Mouse (Mus musculus) megakaryocyte-erythroid progenitor cell, adult 5-6 weeks (primary cell): ENCODE data around the gene Cadm4. TPM values are rescaled to one million over a fixed set of nuclear protein-coding genes. Genes with fewer than 3 reads are reported as not detected.

ENCODE experiments used
- ATAC-seq: replicated peaks from 2 replicates; pipeline ENCODE4 v1.8.0; 2016; ENCODE audit warnings: mild to moderate bottlenecking, inconsistent platforms; ENCODE audit not compliant: severe bottlenecking, poor library complexity, low FRiP score, low TSS enrichment
- total RNA-seq, 2 experiments: library from RNA; stranded (forward) in 1 of 2; stranded (reverse) in 1 of 2; fragments of 200-1000, 215-1000 nt in 1 of 2; fragments of >200 nt in 1 of 2; fragmentation: Nextera tagmentation in 1 of 2; gene quantifications; 2 replicates each; pipeline ENCODE4 v1.2.3; 2014 to 2017

Cadm4 gene
- total RNA-seq, 2 experiments from 2014 or later = not detected

DNA sequence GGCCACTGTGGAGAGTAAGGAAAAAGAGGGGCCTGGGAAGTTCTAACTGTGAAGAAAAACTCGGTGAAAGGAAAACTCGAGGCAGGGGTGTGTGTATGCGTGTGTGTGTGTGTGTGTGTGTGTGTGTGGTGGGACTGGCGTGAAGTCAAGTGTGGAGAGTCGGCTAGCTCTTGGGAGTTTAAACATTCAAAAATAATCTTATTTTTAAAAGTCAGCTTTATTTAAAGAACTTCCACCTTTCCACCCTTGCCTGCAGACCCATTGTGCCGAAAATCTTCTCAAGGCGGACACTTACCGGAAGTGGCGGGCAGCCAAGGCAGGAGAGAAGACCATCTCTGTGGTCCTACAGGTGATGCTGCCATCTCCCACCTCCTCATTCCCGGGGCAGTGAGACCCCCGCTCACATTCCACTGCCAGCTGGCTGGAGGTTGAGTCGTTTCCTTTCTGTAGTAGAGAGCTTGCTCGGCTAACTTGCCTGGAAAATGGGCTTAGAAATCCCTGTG, 65.8 kb downstream of the Cadm4 start:
- ATAC-seq = no peak

- ATAC-seq = no peak
Measured at GRCm38 (mm10) chr7:24551985-24552759, 70.3 kb downstream of the Cadm4 start.

Other genes starting within 250 kb of the Cadm4 start
- 2.3 and 6.2 TPM in 2 replicates for gene Zfp109, start 244.5 kb upstream of the Cadm4 start, total RNA-seq (2014; fragmentation: Nextera tagmentation)
- gene Zfp109, start 244.5 kb upstream of the Cadm4 start, total RNA-seq (2017) = 5.9 and 6.7 TPM in 2 replicates
- 0.67 and 1.8 TPM in 2 replicates for gene Zfp108, start 227.2 kb upstream of the Cadm4 start, total RNA-seq (2014; fragmentation: Nextera tagmentation)
- gene Zfp108, start 227.2 kb upstream of the Cadm4 start, total RNA-seq (2017) = 1.4 TPM in 1 of 2 replicates, not detected in the other
- 0.30 and 0.59 TPM in 2 replicates for gene Zfp93, start 211.6 kb upstream of the Cadm4 start, total RNA-seq (2014; fragmentation: Nextera tagmentation)
- 0.23 and 2.0 TPM in 2 replicates for gene Zfp93, start 211.6 kb upstream of the Cadm4 start, total RNA-seq (2017)
- 9.3 and 10.9 TPM in 2 replicates for gene Zfp61, start 180.8 kb upstream of the Cadm4 start, total RNA-seq (2014; fragmentation: Nextera tagmentation)
- gene Zfp61, start 180.8 kb upstream of the Cadm4 start, total RNA-seq (2017) = 16.0 and 47.7 TPM in 2 replicates
- 3.3 and 6.7 TPM in 2 replicates for gene Zfp94, start 165.4 kb upstream of the Cadm4 start, total RNA-seq (2014; fragmentation: Nextera tagmentation)
- 3.0 and 4.4 TPM in 2 replicates for gene Zfp94, start 165.4 kb upstream of the Cadm4 start, total RNA-seq (2017)
- not detected in 2 replicates for gene Tescl, start 148.1 kb upstream of the Cadm4 start, total RNA-seq (2014; fragmentation: Nextera tagmentation)
- not detected in 2 replicates for gene Tescl, start 148.1 kb upstream of the Cadm4 start, total RNA-seq (2017)
- not detected in 2 replicates for gene Lypd5, start 132.8 kb upstream of the Cadm4 start, total RNA-seq (2014; fragmentation: Nextera tagmentation)
- gene Lypd5, start 132.8 kb upstream of the Cadm4 start, total RNA-seq (2017) = not detected in 2 replicates
- 120 and 147 TPM in 2 replicates for gene Kcnn4, start 111.8 kb upstream of the Cadm4 start, total RNA-seq (2014; fragmentation: Nextera tagmentation)
- 121 and 155 TPM in 2 replicates for gene Kcnn4, start 111.8 kb upstream of the Cadm4 start, total RNA-seq (2017)
- gene Smg9, start 82.4 kb upstream of the Cadm4 start, total RNA-seq (2014; fragmentation: Nextera tagmentation) = 32.7 and 41.2 TPM in 2 replicates
- gene Smg9, start 82.4 kb upstream of the Cadm4 start, total RNA-seq (2017) = 11.2 and 26.3 TPM in 2 replicates
- gene Irgc1, start 29.7 kb upstream of the Cadm4 start, total RNA-seq (2014; fragmentation: Nextera tagmentation) = not detected in 2 replicates
- gene Irgc1, start 29.7 kb upstream of the Cadm4 start, total RNA-seq (2017) = not detected in 2 replicates
- gene Plaur, start 19.5 kb upstream of the Cadm4 start, total RNA-seq (2014; fragmentation: Nextera tagmentation) = 2.3 and 5.4 TPM in 2 replicates
- 2.2 and 2.5 TPM in 2 replicates for gene Plaur, start 19.5 kb upstream of the Cadm4 start, total RNA-seq (2017)
- 3.5 and 4.0 TPM in 2 replicates for gene Zfp428, start 25.0 kb downstream of the Cadm4 start, total RNA-seq (2014; fragmentation: Nextera tagmentation)
- gene Zfp428, start 25.0 kb downstream of the Cadm4 start, total RNA-seq (2017) = 3.1 and 9.7 TPM in 2 replicates
- gene AC161166.1, start 30.4 kb downstream of the Cadm4 start, total RNA-seq (2014; fragmentation: Nextera tagmentation) = not detected in 2 replicates
- not detected in 2 replicates for gene AC161166.1, start 30.4 kb downstream of the Cadm4 start, total RNA-seq (2017)
- 4.7 and 6.3 TPM in 2 replicates for gene Irgq, start 48.7 kb downstream of the Cadm4 start, total RNA-seq (2014; fragmentation: Nextera tagmentation)
- 3.0 and 5.2 TPM in 2 replicates for gene Irgq, start 48.7 kb downstream of the Cadm4 start, total RNA-seq (2017)
- not detected in 2 replicates for gene Pinlyp, start 64.1 kb downstream of the Cadm4 start, total RNA-seq (2014; fragmentation: Nextera tagmentation)
- gene Pinlyp, start 64.1 kb downstream of the Cadm4 start, total RNA-seq (2017) = not detected in 2 replicates
- 89.0 and 93.7 TPM in 2 replicates for gene Xrcc1, start 64.3 kb downstream of the Cadm4 start, total RNA-seq (2014; fragmentation: Nextera tagmentation)
- gene Xrcc1, start 64.3 kb downstream of the Cadm4 start, total RNA-seq (2017) = 20.7 and 36.6 TPM in 2 replicates
- gene Ethe1, start 105.5 kb downstream of the Cadm4 start, total RNA-seq (2014; fragmentation: Nextera tagmentation) = 12.4 and 19.8 TPM in 2 replicates
- 8.3 and 11.4 TPM in 2 replicates for gene Ethe1, start 105.5 kb downstream of the Cadm4 start, total RNA-seq (2017)
- 0.37 TPM in 1 of 2 replicates, not detected in the other for gene Zfp575, start 105.6 kb downstream of the Cadm4 start, total RNA-seq (2014; fragmentation: Nextera tagmentation)
- gene Zfp575, start 105.6 kb downstream of the Cadm4 start, total RNA-seq (2017) = not detected in 2 replicates
- 2.6 and 2.8 TPM in 2 replicates for gene Phldb3, start 128.7 kb downstream of the Cadm4 start, total RNA-seq (2014; fragmentation: Nextera tagmentation)
- gene Phldb3, start 128.7 kb downstream of the Cadm4 start, total RNA-seq (2017) = 6.8 and 9.7 TPM in 2 replicates
- not detected in 2 replicates for gene Lypd3, start 154.5 kb downstream of the Cadm4 start, total RNA-seq (2014; fragmentation: Nextera tagmentation)
- gene Lypd3, start 154.5 kb downstream of the Cadm4 start, total RNA-seq (2017) = not detected in 2 replicates
- not detected in 2 replicates for gene Tex101, start 194.7 kb downstream of the Cadm4 start, total RNA-seq (2014; fragmentation: Nextera tagmentation)
- gene Tex101, start 194.7 kb downstream of the Cadm4 start, total RNA-seq (2017) = not detected in 2 replicates
- gene BC049730, start 227.2 kb downstream of the Cadm4 start, total RNA-seq (2014; fragmentation: Nextera tagmentation) = not detected in 2 replicates
- not detected in 2 replicates for gene BC049730, start 227.2 kb downstream of the Cadm4 start, total RNA-seq (2017)
- gene Gm4763, start 244.9 kb downstream of the Cadm4 start, total RNA-seq (2014; fragmentation: Nextera tagmentation) = not detected in 2 replicates
- gene Gm4763, start 244.9 kb downstream of the Cadm4 start, total RNA-seq (2017) = not detected in 2 replicates